Mouse (Mus musculus) forebrain, embryonic 16.5 days (tissue): Measurements from ENCODE around the gene Farsb. TPM values are rescaled to one million over a fixed set of nuclear protein-coding genes. Genes with fewer than 3 reads are reported as not detected.

Experiments used
- ATAC-seq: fragments of 200-750 bp; cut with Nextera tagmentation; 2 replicates; pipeline ENCODE4 v1.8.0; 2017; ENCODE audit warnings: mild to moderate bottlenecking, moderate library complexity
- H3K27ac ChIP-seq: fragments of 300-500 bp; sonication (generic); 2 replicates; pipeline ENCODE4 v1.5.1; 2014; ENCODE audit warnings: low read length, control low read depth
- H3K27me3 ChIP-seq: fragments of 300-500 bp; sonication (generic); replicated peaks from 2 replicates; pipeline ENCODE4 v1.6.1; 2014; ENCODE audit warnings: low read length; ENCODE audit not compliant: control insufficient read depth, insufficient read depth
- H3K36me3 ChIP-seq: fragments of 300-500 bp; sonication (generic); 2 replicates; pipeline ENCODE4 v1.6.1; 2014; ENCODE audit not compliant: control insufficient read depth, insufficient read depth
- H3K4me1 ChIP-seq: fragments of 300-500 bp; sonication (generic); replicated peaks from 2 replicates; pipeline ENCODE4 v1.6.1; 2014; ENCODE audit warnings: low read length; ENCODE audit not compliant: control insufficient read depth, insufficient read depth
- H3K4me2 ChIP-seq: fragments of 300-500 bp; sonication (generic); 2 replicates; pipeline ENCODE4 v1.6.1; 2014; ENCODE audit warnings: mild to moderate bottlenecking, low read length, control low read depth
- H3K4me3 ChIP-seq: fragments of 300-500 bp; sonication (generic); replicated peaks from 2 replicates; pipeline ENCODE4 v1.5.1; 2014; ENCODE audit warnings: mild to moderate bottlenecking, low read length, control low read depth
- H3K9ac ChIP-seq: fragments of 300-500 bp; sonication (generic); replicated peaks from 2 replicates; pipeline ENCODE4 v1.6.1; 2014; ENCODE audit warnings: low read depth, low read length, control low read depth
- H3K9me3 ChIP-seq: fragments of 300-500 bp; sonication (generic); 2 replicates; pipeline ENCODE4 v1.6.1; 2016; ENCODE audit warnings: low read length; ENCODE audit not compliant: control insufficient read depth
- WGBS: fragments of 180-500 bp; shearing (Covaris S2); extraction: QIAGEN DNeasy Blood & Tissue Kit; methylation state at CpG from one replicate; pipeline ENCODE4 v1.1.7; 2014; 5-methylcytosine and 5-hydroxymethylcytosine counted together
- polyA plus RNA-seq: library from polyadenylated mRNA; unstranded; fragments of >200 nt; fragmentation: Nextera tagmentation; extraction: Ambion mirVana; gene quantifications from 2 replicates; pipeline ENCODE4 v1.2.1, GENCODE M21; 2015

The Farsb gene
- polyA plus RNA-seq, 1 experiment from 2014 or later = 168 TPM

DNA sequence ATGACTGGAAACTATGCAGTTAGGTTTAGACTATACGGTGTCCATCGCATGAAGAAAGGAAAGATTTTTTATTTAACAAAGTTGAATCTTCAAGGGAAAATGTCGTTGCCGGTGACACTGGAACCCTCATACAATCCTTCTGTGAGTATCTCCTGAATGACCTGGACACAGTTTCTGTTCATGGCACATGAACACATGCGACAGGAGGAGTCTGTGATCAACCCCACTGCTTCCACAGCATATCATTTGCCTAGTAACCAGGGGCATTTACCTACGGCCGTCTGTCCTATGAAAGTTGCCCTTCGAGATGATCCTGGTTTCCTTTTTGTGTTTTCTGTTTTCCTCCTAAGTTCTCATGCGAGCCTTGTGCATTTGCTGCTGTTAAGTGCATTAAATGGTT lies 55.2 kb downstream of the Farsb start:
- H3K9me3 ChIP-seq = no peaks in the 10 kb centered on the region
- no peak overlapping the region for H3K9ac ChIP-seq
- ATAC-seq = no peak
- no peaks in the 10 kb centered on the region; the same call in 1 of the 2 replicates for H3K4me1 ChIP-seq
- H3K4me2 ChIP-seq = no peak overlapping the region
- WGBS = 92% methylated on average over 9 of the region's 9 CpGs
- H3K27ac ChIP-seq = no peak overlapping the region
- H3K4me3 ChIP-seq = no peak overlapping the region
- no peaks in the 10 kb centered on the region; the same call in 1 of the 2 replicates for H3K27me3 ChIP-seq
- no peaks in the 10 kb centered on the region for H3K36me3 ChIP-seq

- no peak for ATAC-seq
- Histone ChIP-seq H3K4me2 (no peak overlapping the region), H3K36me3 (no peaks in the 10 kb centered on the region), H3K4me1 (no peaks in the 10 kb centered on the region; the same call in 1 of the 2 replicates), H3K4me3 (no peak overlapping the region), H3K27ac (no peak overlapping the region), H3K27me3 (peaks cover 4% of the 10 kb centered on the region; the same call in 1 of the 2 replicates), H3K9ac (no peak overlapping the region), H3K9me3 (no peaks in the 10 kb centered on the region)
- WGBS = 11% methylated on average over 11 of the region's 11 CpGs
These were observed 59.8 kb downstream of the Farsb start for GRCm38 (mm10) chr1:78428851-78429250.

GRCm38 (mm10) chr1:78426841-78427240 lies 61.9 kb downstream of the Farsb start:
- Histone ChIP-seq H3K4me2 (no peak overlapping the region), H3K9ac (no peak overlapping the region), H3K27me3 (peaks cover 4% of the 10 kb centered on the region; the same call in 1 of the 2 replicates), H3K27ac (no peak overlapping the region), H3K9me3 (no peaks in the 10 kb centered on the region), H3K36me3 (no peaks in the 10 kb centered on the region), H3K4me1 (no peaks in the 10 kb centered on the region; the same call in 1 of the 2 replicates), H3K4me3 (no peak overlapping the region)
- ATAC-seq = no peak
- WGBS = 52% methylated on average over 3 of the region's 3 CpGs

DNA sequence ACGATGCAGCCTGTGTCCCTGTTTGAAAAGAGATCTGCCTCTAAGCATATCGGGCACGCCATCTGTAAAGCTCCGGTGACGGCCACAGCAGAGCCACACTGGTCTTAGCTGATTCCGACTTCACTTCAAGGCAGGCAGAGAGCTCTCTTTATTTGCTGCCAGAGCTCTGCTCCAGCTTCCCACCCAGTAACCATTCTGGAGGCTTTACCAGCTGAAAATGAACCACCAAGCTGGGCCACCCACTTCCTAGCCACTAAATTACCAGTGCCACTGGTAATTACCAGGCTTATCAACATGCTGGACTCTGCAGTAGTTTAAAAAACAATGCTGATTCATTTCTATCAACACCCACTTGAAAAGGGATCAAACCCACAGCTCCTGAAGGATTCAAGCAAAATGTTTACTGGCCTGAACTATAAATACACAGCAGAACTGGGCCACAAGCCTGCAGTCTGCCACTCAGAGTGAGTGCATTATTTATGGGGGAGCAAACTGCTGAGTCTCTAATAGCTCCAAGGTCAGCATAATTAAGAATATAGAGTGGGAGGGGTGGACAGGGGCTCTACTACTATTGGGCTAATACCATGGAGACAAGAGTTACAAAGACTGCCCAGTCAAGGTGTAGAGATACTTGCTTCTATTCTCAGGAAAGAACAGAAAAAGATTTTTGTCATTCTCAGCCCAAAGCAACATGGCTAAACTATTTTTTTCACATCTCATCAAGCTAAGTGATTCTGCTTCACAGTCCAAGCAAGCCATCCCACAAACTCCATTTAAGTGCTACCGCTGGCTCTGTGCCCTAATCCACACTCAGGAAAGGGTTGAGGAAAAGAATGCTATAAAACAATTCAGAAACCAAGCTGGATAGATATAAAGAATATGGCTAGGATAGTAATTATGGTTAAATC lies 62.6 kb downstream of the Farsb start:
- no peak overlapping the region for H3K4me2 ChIP-seq
- no peak overlapping the region for H3K9ac ChIP-seq
- H3K4me1 ChIP-seq = no peaks in the 10 kb centered on the region; the same call in 1 of the 2 replicates
- H3K9me3 ChIP-seq = no peaks in the 10 kb centered on the region
- H3K27me3 ChIP-seq = peaks cover 4% of the 10 kb centered on the region; the same call in 1 of the 2 replicates
- no peak overlapping the region for H3K27ac ChIP-seq
- ATAC-seq = peak; percentile 84
- no peak overlapping the region for H3K4me3 ChIP-seq
- no peaks in the 10 kb centered on the region for H3K36me3 ChIP-seq
- WGBS = 42% methylated on average over 7 of the region's 7 CpGs

DNA sequence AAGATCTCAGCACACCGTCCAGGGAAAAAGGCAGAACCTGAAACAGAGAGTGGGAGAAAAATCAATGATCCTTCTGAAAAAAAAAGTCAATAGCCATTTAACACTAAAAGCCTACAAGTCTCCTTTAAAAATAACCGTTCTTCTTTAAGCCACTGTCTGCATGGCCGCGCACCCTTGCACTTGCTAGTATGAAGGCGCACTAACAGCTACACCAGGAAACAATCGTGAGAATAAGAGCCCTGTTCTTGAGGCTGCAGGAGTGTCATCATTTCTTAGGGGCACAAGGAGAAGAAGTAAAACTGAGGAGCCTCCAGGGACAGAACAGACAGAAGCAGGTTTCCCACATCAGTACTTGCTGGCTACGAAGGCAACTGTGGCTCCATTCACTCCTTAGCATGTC lies 63.4 kb downstream of the Farsb start:
- H3K36me3 ChIP-seq = no peaks in the 10 kb centered on the region
- H3K9me3 ChIP-seq = no peaks in the 10 kb centered on the region
- H3K27me3 ChIP-seq = peaks cover 4% of the 10 kb centered on the region; the same call in 1 of the 2 replicates
- ATAC-seq = no peak
- H3K4me2 ChIP-seq = no peak overlapping the region
- no peak overlapping the region for H3K4me3 ChIP-seq
- 90% methylated on average over 7 of the region's 7 CpGs for WGBS
- H3K9ac ChIP-seq = no peak overlapping the region
- H3K4me1 ChIP-seq = no peaks in the 10 kb centered on the region; the same call in 1 of the 2 replicates
- no peak overlapping the region for H3K27ac ChIP-seq

DNA sequence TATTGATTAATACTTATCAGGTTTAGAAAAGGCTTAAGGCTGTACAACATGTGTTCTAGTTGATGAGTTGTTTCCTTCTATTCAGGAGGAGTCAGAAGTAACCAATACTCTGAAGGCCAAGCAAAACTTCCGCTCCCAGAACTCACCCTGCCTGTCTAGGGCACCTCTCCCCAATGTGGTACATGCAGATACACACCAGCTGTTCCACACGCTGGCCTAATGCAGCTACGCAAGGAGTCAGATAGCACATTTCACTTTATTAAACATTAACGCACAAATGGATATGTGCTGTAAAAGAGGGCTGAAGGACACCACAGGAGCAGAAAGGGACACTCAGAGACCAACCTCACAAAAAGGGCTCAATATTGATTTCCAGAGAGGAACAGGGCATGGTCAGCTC lies 63.8 kb downstream of the Farsb start:
- 94% methylated on average over 4 of the region's 4 CpGs for WGBS

GRCm38 (mm10) chr1:78422576-78422975 lies 66.1 kb downstream of the Farsb start:
- no peaks in the 10 kb centered on the region for H3K9me3 ChIP-seq
- no peak overlapping the region for H3K9ac ChIP-seq
- no peaks in the 10 kb centered on the region for H3K4me1 ChIP-seq
- 0 out of 2 replicates have a peak, but pooled peaks cover 4% of the 10 kb centered on the region for H3K27me3 ChIP-seq
- H3K4me3 ChIP-seq = no peak overlapping the region
- WGBS = 49% methylated on average over 2 of the region's 2 CpGs
- H3K36me3 ChIP-seq = no peaks in the 10 kb centered on the region
- no peak overlapping the region for H3K4me2 ChIP-seq
- ATAC-seq = no peak
- no peak overlapping the region for H3K27ac ChIP-seq

More for the DNA sequence above, 63.8 kb downstream of the Farsb start:
- H3K4me1 ChIP-seq = no peaks in the 10 kb centered on the region; the same call in 1 of the 2 replicates
- H3K9ac ChIP-seq = no peak overlapping the region
- H3K36me3 ChIP-seq = no peaks in the 10 kb centered on the region
- H3K4me2 ChIP-seq = no peak overlapping the region
- H3K4me3 ChIP-seq = no peak overlapping the region
- no peak overlapping the region for H3K27ac ChIP-seq
- H3K27me3 ChIP-seq = 0 out of 2 replicates have a peak, but pooled peaks cover 4% of the 10 kb centered on the region
- H3K9me3 ChIP-seq = no peaks in the 10 kb centered on the region
- ATAC-seq = no peak

DNA sequence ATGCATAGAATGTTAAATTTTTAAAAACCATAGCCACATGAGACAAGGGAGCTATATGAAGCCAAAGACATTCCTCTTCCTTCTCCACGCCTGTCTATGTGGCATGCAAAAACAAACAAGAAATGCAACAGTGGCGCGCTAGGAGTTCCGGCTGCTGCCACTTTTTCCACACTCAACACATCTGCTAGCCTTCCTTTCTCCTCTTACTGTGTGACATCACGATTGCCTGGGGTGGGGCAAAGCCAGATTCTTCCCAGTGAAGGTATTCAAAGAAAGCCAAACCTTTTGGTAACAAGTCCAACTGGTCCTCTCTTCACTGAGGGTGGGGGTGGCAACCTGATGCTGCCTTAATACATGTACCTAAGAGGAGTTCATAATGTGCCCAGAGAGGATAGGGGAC lies 66.9 kb downstream of the Farsb start:
- H3K9ac ChIP-seq = no peak overlapping the region
- no peaks in the 10 kb centered on the region for H3K36me3 ChIP-seq
- no peak for ATAC-seq
- H3K27ac ChIP-seq = no peak overlapping the region
- no peaks in the 10 kb centered on the region for H3K4me1 ChIP-seq
- 0 out of 2 replicates have a peak, but pooled peaks cover 4% of the 10 kb centered on the region for H3K27me3 ChIP-seq
- H3K4me3 ChIP-seq = no peak overlapping the region
- no peaks in the 10 kb centered on the region for H3K9me3 ChIP-seq
- H3K4me2 ChIP-seq = no peak overlapping the region
- 90% methylated on average over 5 of the region's 5 CpGs for WGBS

DNA sequence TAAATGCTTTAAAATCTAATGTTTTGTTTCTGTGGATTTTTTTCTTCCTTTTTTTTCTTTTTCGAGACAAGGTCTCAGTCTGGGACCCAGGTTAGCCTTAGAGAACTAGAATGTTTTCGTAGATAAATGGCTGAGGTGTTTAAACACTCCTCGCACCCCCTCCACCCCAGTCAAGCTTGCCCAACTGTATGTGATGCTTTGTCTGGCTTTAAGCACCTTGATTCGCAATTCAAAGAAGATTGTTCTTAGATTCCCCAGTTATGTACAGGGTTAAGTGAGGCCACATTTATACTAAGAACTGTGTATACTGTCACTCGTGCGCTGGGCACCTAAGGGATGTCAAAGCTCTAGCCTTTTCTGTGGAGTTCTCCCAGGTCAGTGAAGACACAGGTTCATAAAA lies 68.4 kb downstream of the Farsb start:
- Histone ChIP-seq H3K4me1 (no peaks in the 10 kb centered on the region), H3K27ac (no peak overlapping the region), H3K9me3 (no peaks in the 10 kb centered on the region), H3K4me3 (no peak overlapping the region), H3K9ac (no peak overlapping the region), H3K4me2 (no peak overlapping the region), H3K27me3 (0 out of 2 replicates have a peak, but pooled peaks cover 4% of the 10 kb centered on the region), H3K36me3 (no peaks in the 10 kb centered on the region)
- ATAC-seq = no peak
- WGBS = 93% methylated on average over 6 of the region's 6 CpGs
